Mouse (Mus musculus): ENCODE results near the gene Ppp1cc. TPM values are rescaled to one million over a fixed set of nuclear protein-coding genes. Genes with fewer than 3 reads are reported as not detected.

Gene Ppp1cc
- polyA plus RNA-seq (2015; fragmentation: Nextera tagmentation; extraction: Ambion mirVana): 216 and 237 TPM in 2 replicates

DNA sequence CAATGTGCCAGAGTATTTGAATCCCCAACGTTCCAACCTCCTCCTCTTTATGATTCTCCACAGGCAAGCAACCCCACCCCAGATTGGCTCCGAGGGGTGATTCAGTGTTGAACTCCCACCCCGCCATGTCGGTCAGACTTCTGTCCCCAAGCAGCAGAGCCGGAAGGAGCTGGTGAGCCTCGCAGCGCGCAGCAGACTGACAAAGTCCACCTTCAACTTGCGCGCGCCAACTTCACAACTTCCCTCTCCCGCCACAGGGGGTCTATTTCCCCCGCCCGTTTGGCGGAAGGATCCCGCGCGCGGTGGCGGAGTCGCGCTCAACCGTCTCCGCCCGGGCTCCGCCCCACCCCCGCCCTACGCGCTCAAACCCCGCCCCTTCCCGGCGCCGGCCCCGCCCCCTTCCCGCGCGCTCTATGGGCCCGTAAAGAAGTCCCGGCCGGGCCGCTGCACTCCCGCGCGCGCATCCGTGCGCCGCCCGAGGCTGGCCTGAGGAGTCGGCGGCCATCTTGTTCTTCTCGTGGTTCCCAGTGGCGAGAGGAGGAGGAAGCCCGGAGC is at the start of gene Ppp1cc:
Gene Ppp1cc (plus strand): TSS at position 452 of the 555 bp plus-strand sequence.
- under 1% methylated on average over 50 of the region's 54 CpGs for WGBS
- H3K27me3 ChIP-seq (replicated peaks): no peaks in the 10 kb centered on the region
- peak within 1 kb of the TSS; percentile 88 for H3K9ac ChIP-seq
- no peaks in the 10 kb centered on the region for H3K9me3 ChIP-seq
- H3K4me2 ChIP-seq: peak within 1 kb of the TSS; percentile 70
- H3K36me3 ChIP-seq (replicated peaks): no peaks in the 10 kb centered on the region
- H3K27ac ChIP-seq: peak within 1 kb of the TSS; percentile 89
- H3K4me3 ChIP-seq: peak within 1 kb of the TSS; percentile 81
- ATAC-seq (replicated peaks): peak; percentile 94
- peaks cover 47% of the 10 kb centered on the region for H3K4me1 ChIP-seq

- Histone ChIP-seq H3K36me3 (replicated peaks) (no peaks in the 10 kb centered on the region), H3K4me2 (no peak overlapping the region), H3K9me3 (no peaks in the 10 kb centered on the region), H3K4me1 (no peaks in the 10 kb centered on the region), H3K9ac (no peak overlapping the region), H3K27me3 (replicated peaks) (no peaks in the 10 kb centered on the region), H3K27ac (no peak overlapping the region), H3K4me3 (no peak overlapping the region)
- WGBS: 63% methylated on average over 16 of the region's 16 CpGs
- ATAC-seq (replicated peaks): no peak
Measured at GRCm38 (mm10) chr5:122109325-122110060, 48.6 kb upstream of the Ppp1cc start.

DNA sequence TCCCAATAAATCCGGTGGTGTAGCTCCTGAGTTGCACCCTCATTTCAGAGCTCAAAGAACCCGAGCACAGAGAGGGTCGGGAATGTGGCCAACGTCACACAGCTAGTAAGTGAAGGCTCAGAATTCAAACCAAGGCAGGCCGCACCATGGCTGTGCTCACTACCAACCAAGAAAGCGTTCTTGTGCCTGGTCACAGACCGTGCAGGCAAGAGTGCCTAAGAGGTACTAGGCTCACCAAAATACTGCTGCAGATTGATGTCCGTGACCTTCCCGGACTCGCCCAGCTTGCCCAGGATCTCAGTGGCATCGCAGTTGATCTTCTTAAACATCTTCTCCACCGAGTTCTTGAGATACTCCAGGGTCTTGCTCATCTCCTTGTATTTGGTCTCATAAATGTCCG is 47.5 kb upstream of the Ppp1cc start:
- H3K4me1 ChIP-seq: no peaks in the 10 kb centered on the region
- H3K4me2 ChIP-seq: no peak overlapping the region
- 94% methylated on average over 13 of the region's 13 CpGs for WGBS
- no peaks in the 10 kb centered on the region for H3K9me3 ChIP-seq
- H3K9ac ChIP-seq: no peak overlapping the region
- H3K27me3 ChIP-seq (replicated peaks): no peaks in the 10 kb centered on the region
- H3K4me3 ChIP-seq: no peak overlapping the region
- no peak for ATAC-seq (replicated peaks)
- H3K36me3 ChIP-seq (replicated peaks): no peaks in the 10 kb centered on the region
- no peak overlapping the region for H3K27ac ChIP-seq

DNA sequence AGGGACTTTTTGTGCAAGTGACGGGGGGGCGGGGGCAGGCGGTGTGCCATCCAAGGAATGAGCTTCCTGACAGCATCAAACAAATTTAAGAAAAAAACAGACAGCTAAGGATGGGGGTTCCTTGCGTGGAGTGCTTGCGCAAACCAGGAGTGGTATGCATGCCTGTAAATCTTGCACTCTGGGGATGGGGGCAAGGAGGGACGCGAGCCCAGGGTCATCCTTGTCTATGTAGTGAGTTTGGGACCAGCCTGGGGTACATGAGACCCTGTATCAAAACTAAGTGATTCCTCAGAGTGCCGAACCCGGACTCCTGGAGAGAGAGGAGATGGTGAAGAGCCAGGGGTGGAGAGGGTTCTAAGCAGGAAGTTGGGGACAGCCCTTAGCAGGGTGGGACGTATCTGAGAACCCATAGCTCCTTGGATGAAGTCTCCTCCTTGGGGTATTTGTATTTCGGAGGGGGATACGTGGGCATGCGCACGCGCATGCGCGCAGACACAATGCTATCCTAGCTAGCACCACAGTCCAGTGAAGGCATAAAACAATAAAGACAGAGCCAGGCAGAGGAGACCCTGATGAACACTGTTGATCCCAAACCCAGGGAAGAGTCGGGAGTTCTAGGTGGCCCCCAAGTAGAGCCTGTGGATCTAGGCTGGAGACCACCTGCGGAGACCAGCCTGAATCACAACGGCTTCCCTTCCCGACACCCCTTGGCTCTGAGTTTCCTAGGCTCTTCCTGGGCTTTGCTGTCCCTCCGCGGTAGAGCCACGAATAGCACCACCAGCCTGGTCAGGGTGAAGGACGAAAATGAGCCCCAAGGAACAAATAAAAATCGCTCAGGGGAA is 46.8 kb upstream of the Ppp1cc start:
- H3K4me3 ChIP-seq: no peak overlapping the region
- H3K4me2 ChIP-seq: no peak overlapping the region
- 68% methylated on average over 26 of the region's 26 CpGs for WGBS

GRCm38 (mm10) chr5:122111933-122112248 is 46.2 kb upstream of the Ppp1cc start:
- no peaks in the 10 kb centered on the region for H3K36me3 ChIP-seq (replicated peaks)
- no peak overlapping the region for H3K4me3 ChIP-seq
- no peak overlapping the region for H3K9ac ChIP-seq
- no peak overlapping the region for H3K27ac ChIP-seq
- 65% methylated on average over 4 of the region's 4 CpGs for WGBS
- no peak for ATAC-seq (replicated peaks)
- H3K9me3 ChIP-seq: no peaks in the 10 kb centered on the region
- no peaks in the 10 kb centered on the region for H3K27me3 ChIP-seq (replicated peaks)
- H3K4me1 ChIP-seq: no peaks in the 10 kb centered on the region
- no peak overlapping the region for H3K4me2 ChIP-seq

More for the DNA sequence above, 46.8 kb upstream of the Ppp1cc start:
- Histone ChIP-seq H3K27me3 (replicated peaks) (no peaks in the 10 kb centered on the region), H3K36me3 (replicated peaks) (no peaks in the 10 kb centered on the region), H3K9ac (no peak overlapping the region), H3K9me3 (no peaks in the 10 kb centered on the region), H3K27ac (no peak overlapping the region), H3K4me1 (no peaks in the 10 kb centered on the region)
- no peak for ATAC-seq (replicated peaks)

DNA sequence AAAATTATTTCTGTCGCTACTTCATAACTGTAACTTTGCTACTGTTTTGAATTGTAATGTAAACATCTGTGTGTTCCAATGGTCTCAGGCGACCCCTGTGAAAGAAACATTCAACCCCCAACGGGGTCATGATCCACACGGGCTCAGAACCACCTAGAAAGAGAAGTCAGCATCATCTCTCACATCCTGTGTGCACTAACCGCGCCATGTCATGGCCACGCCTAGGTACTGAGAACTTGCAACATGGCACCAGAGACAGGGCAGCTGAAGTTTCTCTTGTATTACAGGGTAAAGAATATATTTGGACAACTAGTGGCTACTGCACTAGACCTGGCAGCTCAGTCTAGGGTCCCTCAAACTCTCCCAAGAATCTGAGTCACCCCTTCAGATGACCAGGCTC is 44.6 kb upstream of the Ppp1cc start:
- no peak for ATAC-seq (replicated peaks)
- 79% methylated on average over 7 of the region's 7 CpGs for WGBS
- Histone ChIP-seq H3K27ac (no peak overlapping the region), H3K27me3 (replicated peaks) (no peaks in the 10 kb centered on the region), H3K4me2 (no peak overlapping the region), H3K9ac (no peak overlapping the region), H3K36me3 (replicated peaks) (no peaks in the 10 kb centered on the region), H3K4me3 (no peak overlapping the region), H3K4me1 (no peaks in the 10 kb centered on the region), H3K9me3 (no peaks in the 10 kb centered on the region)

GRCm38 (mm10) chr5:122114176-122114575 is 43.9 kb upstream of the Ppp1cc start:
- Histone ChIP-seq H3K4me1 (no peaks in the 10 kb centered on the region), H3K36me3 (replicated peaks) (no peaks in the 10 kb centered on the region), H3K4me3 (no peak overlapping the region), H3K4me2 (no peak overlapping the region), H3K9ac (no peak overlapping the region), H3K27me3 (replicated peaks) (no peaks in the 10 kb centered on the region), H3K27ac (no peak overlapping the region), H3K9me3 (no peaks in the 10 kb centered on the region)
- ATAC-seq (replicated peaks): no peak
- 3% methylated on average over 2 of the region's 2 CpGs for WGBS

GRCm38 (mm10) chr5:122115266-122115763 is 42.8 kb upstream of the Ppp1cc start:
- Histone ChIP-seq H3K36me3 (replicated peaks) (no peaks in the 10 kb centered on the region), H3K4me3 (no peak overlapping the region), H3K4me2 (no peak overlapping the region), H3K27me3 (replicated peaks) (no peaks in the 10 kb centered on the region), H3K9ac (no peak overlapping the region), H3K4me1 (no peaks in the 10 kb centered on the region), H3K9me3 (no peaks in the 10 kb centered on the region), H3K27ac (no peak overlapping the region)
- WGBS: 93% methylated on average over 9 of the region's 9 CpGs
- ATAC-seq (replicated peaks): no peak

- H3K27me3 ChIP-seq (replicated peaks): no peaks in the 10 kb centered on the region
- no peak for ATAC-seq (replicated peaks)
- 85% methylated on average over 6 of the region's 6 CpGs for WGBS
Measured at GRCm38 (mm10) chr5:122116243-122116642, 41.8 kb upstream of the Ppp1cc start.

DNA sequence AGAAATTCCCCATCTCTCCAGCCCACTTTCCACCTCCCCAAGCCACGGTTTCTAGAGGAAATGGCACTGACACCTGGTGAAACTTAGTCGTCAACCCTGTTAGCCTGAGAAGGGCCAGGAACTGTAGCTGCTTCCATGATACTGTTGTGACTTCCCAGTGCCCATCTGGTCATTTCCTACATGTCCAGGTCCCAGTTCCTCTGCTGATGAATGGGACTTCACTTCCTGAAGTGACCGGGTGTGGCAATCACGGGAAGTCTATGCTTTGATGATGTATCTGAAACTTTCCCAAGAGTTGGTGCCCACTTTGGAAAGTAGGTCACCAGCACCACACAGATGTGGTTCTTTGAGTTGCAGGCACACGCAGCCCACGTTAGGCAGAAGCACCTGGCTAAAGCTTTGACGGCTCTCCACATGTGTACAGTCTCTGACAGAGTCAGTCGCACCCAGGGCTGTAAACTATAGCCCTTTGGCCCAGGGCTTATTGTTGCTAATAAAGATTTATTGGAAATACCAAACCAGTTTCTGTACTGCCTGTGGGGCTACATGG is 32.8 kb upstream of the Ppp1cc start:
- WGBS: 84% methylated on average over 8 of the region's 8 CpGs
- Histone ChIP-seq H3K27ac (no peak overlapping the region), H3K4me2 (no peak overlapping the region)

More at GRCm38 (mm10) chr5:122116243-122116642, 41.8 kb upstream of the Ppp1cc start:
- H3K4me2 ChIP-seq: no peak overlapping the region
- no peaks in the 10 kb centered on the region for H3K4me1 ChIP-seq
- H3K9me3 ChIP-seq: no peaks in the 10 kb centered on the region
- H3K36me3 ChIP-seq (replicated peaks): no peaks in the 10 kb centered on the region
- H3K9ac ChIP-seq: no peak overlapping the region
- no peak overlapping the region for H3K4me3 ChIP-seq
- H3K27ac ChIP-seq: no peak overlapping the region

GRCm38 (mm10) chr5:122129068-122129655 is 28.9 kb upstream of the Ppp1cc start:
- 0 out of 2 replicates have a peak, but pooled peaks cover 9% of the 10 kb centered on the region for H3K27me3 ChIP-seq (replicated peaks)
- H3K4me1 ChIP-seq: peaks cover 12% of the 10 kb centered on the region
- 0 out of 2 replicates have a peak, but pooled peaks have one; percentile 27 for ATAC-seq (replicated peaks)
- no peak overlapping the region for H3K27ac ChIP-seq
- 32% methylated on average over 16 of the region's 16 CpGs for WGBS
- no peaks in the 10 kb centered on the region for H3K9me3 ChIP-seq
- no peak overlapping the region for H3K4me3 ChIP-seq
- H3K36me3 ChIP-seq (replicated peaks): no peaks in the 10 kb centered on the region
- H3K4me2 ChIP-seq: peak overlapping the region; percentile 25; the same call in 1 of the 2 replicates
- H3K9ac ChIP-seq: no peak overlapping the region

More for the DNA sequence above, 32.8 kb upstream of the Ppp1cc start:
- Histone ChIP-seq H3K36me3 (replicated peaks) (no peaks in the 10 kb centered on the region), H3K9ac (no peak overlapping the region), H3K9me3 (no peaks in the 10 kb centered on the region), H3K4me3 (no peak overlapping the region), H3K4me1 (peaks cover 4% of the 10 kb centered on the region; the same call in 1 of the 2 replicates), H3K27me3 (replicated peaks) (0 out of 2 replicates have a peak, but pooled peaks cover 6% of the 10 kb centered on the region)
- ATAC-seq (replicated peaks): no peak

All from midbrain, embryonic 15.5 days (tissue).